Mouse (Mus musculus) forebrain, embryonic 14.5 days (tissue): ENCODE data around the gene Rassf3. TPM values are rescaled to one million over a fixed set of nuclear protein-coding genes. Genes with fewer than 3 reads are reported as not detected.

ENCODE experiments used
- ATAC-seq: fragments of 200-750 bp; cut with Nextera tagmentation; 2 replicates; pipeline ENCODE4 v1.8.0; 2017; ENCODE audit warnings: mild to moderate bottlenecking, moderate library complexity
- DNase-seq: peaks from one replicate; pipeline ENCODE4 v3.0.0-alpha.2; 2015; ENCODE audit warnings: low spot score
- H3K27ac ChIP-seq: fragments of 300-500 bp; sonication (generic); 2 replicates; pipeline ENCODE4 v1.5.1; 2014; ENCODE audit warnings: low read depth, mild to moderate bottlenecking, control low read depth, low read length, moderate library complexity
- H3K27me3 ChIP-seq: fragments of 300-500 bp; sonication (generic); replicated peaks from 2 replicates; pipeline ENCODE4 v1.6.1; 2014; ENCODE audit warnings: low read length, control low read depth, mixed read lengths; ENCODE audit not compliant: control insufficient read depth, insufficient read depth
- H3K36me3 ChIP-seq: fragments of 300-500 bp; sonication (generic); 2 replicates; pipeline ENCODE4 v1.6.1; 2014; ENCODE audit warnings: low read length, control low read depth; ENCODE audit not compliant: control insufficient read depth, insufficient read depth
- H3K4me1 ChIP-seq: fragments of 300-500 bp; sonication (generic); 2 replicates; pipeline ENCODE4 v1.6.1; 2014; ENCODE audit warnings: antibody characterized with exemption, low read length, control low read depth; ENCODE audit not compliant: control insufficient read depth, insufficient read depth
- H3K4me2 ChIP-seq: fragments of 300-500 bp; sonication (generic); 2 replicates; pipeline ENCODE4 v1.6.1; 2014; ENCODE audit warnings: mild to moderate bottlenecking, control low read depth, low read length
- H3K4me3 ChIP-seq: fragments of 300-500 bp; sonication (generic); 2 replicates; pipeline ENCODE4 v1.5.1; 2014; ENCODE audit warnings: low read depth, low read length, control low read depth
- H3K9ac ChIP-seq: fragments of 300-500 bp; sonication (generic); 2 replicates; pipeline ENCODE4 v1.6.1; 2014; ENCODE audit warnings: mild to moderate bottlenecking, low read length, control low read depth, moderate library complexity
- H3K9me3 ChIP-seq: fragments of 300-500 bp; sonication (generic); replicated peaks from 2 replicates; pipeline ENCODE4 v1.6.1; 2016; ENCODE audit warnings: low read length, control low read depth, mixed read lengths; ENCODE audit not compliant: control insufficient read depth
- WGBS: fragments of 180-500 bp; shearing (Covaris S2); extraction: QIAGEN DNeasy Blood & Tissue Kit; methylation state at CpG from one replicate; pipeline ENCODE4 v1.1.7; 2014; 5-methylcytosine and 5-hydroxymethylcytosine counted together
- polyA plus RNA-seq: library from polyadenylated mRNA; unstranded; fragments of >200 nt; fragmentation: Nextera tagmentation; extraction: Ambion mirVana; gene quantifications from 2 replicates; pipeline ENCODE4 v1.2.1, GENCODE M21; 2014

The Rassf3 gene
- polyA plus RNA-seq, 1 experiment from 2014 or later = 4.4 TPM

- H3K4me3 ChIP-seq = no peak overlapping the region
- DNase-seq (no peak), ATAC-seq (no peak)
- WGBS = 88% methylated on average over 20 of the region's 20 CpGs
- no peak overlapping the region for H3K9ac ChIP-seq
- H3K27me3 ChIP-seq = no peaks in the 10 kb centered on the region
- H3K4me2 ChIP-seq = no peak overlapping the region
- no peak overlapping the region for H3K27ac ChIP-seq
- H3K9me3 ChIP-seq = no peaks in the 10 kb centered on the region
- H3K4me1 ChIP-seq = no peaks in the 10 kb centered on the region
- H3K36me3 ChIP-seq = peaks cover 61% of the 10 kb centered on the region
These were observed 80.5 kb downstream of the Rassf3 start for GRCm38 (mm10) chr10:121395542-121396176.

DNA sequence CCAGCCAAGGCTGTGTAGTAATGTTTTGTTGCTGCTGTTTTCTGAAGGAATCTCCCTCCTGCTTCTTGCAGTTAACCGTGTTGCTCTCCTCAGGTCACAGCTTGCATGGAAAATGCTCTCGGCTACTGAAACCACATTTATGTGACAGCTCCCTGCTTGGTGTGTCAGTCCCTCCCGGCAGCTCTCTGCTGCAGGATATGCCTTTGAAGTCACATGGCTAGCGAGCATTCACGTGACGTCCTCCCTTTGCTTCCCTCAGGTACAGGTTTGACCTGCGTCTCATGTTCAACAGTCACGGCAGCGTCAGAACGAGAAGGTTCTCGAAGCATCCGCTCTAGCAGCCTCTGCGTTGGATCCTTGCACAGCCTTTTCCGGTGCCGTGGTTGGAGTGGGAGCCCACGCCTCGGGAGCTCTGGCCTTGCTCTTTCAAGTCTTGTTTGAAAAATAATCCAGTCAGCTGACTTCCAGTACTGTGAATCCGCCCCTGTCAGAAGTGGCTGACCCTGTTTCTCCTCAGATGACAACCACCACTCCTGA lies 81.3 kb downstream of the Rassf3 start:
- 91% methylated on average over 18 of the region's 18 CpGs for WGBS
- Histone ChIP-seq H3K27ac (no peak overlapping the region), H3K4me1 (no peaks in the 10 kb centered on the region), H3K9ac (no peak overlapping the region), H3K27me3 (no peaks in the 10 kb centered on the region), H3K4me3 (no peak overlapping the region), H3K4me2 (no peak overlapping the region), H3K36me3 (peaks cover 69% of the 10 kb centered on the region), H3K9me3 (no peaks in the 10 kb centered on the region)
- ATAC-seq (no peak), DNase-seq (no peak)

DNA sequence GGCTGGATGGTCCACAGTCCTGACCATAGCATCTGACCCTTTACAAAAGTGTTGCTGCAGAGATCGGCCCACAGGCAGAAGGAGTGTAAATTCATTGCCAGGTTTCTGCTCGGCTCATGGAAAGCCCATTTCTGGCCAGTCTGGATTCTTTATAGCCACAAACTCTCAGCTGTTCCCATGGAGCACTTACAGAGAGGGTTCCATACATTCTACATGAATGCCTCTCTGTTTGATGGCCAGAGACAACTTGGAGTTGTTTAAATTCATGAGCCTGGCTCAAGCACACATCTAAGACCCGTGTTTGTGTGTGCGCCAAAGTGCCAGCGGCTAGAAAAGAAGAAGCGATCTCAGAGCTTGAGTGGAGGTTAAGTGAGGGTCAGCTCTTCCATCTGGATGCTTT lies 81.9 kb downstream of the Rassf3 start:
- 81% methylated on average over 6 of the region's 6 CpGs for WGBS
- Histone ChIP-seq H3K27ac (no peak overlapping the region), H3K4me3 (no peak overlapping the region), H3K4me2 (no peak overlapping the region), H3K4me1 (no peaks in the 10 kb centered on the region), H3K27me3 (no peaks in the 10 kb centered on the region), H3K9ac (no peak overlapping the region), H3K36me3 (peaks cover 75% of the 10 kb centered on the region), H3K9me3 (no peaks in the 10 kb centered on the region)
- ATAC-seq (no peak), DNase-seq (no peak)

- no peak overlapping the region for H3K27ac ChIP-seq
- ATAC-seq (no peak), DNase-seq (no peak)
- no peak overlapping the region for H3K9ac ChIP-seq
- no peak overlapping the region for H3K4me2 ChIP-seq
- no peaks in the 10 kb centered on the region for H3K27me3 ChIP-seq
- H3K4me1 ChIP-seq = no peaks in the 10 kb centered on the region
- H3K9me3 ChIP-seq = no peaks in the 10 kb centered on the region
- peaks cover 94% of the 10 kb centered on the region for H3K36me3 ChIP-seq
- 95% methylated on average over 8 of the region's 8 CpGs for WGBS
- no peak overlapping the region for H3K4me3 ChIP-seq
These were observed 84.2 kb downstream of the Rassf3 start for GRCm38 (mm10) chr10:121391901-121392300.

- no peak for DNase-seq
- Histone ChIP-seq H3K9ac (no peak overlapping the region), H3K9me3 (no peaks in the 10 kb centered on the region), H3K4me3 (no peak overlapping the region), H3K27me3 (no peaks in the 10 kb centered on the region), H3K4me1 (no peaks in the 10 kb centered on the region), H3K36me3 (peaks cover 87% of the 10 kb centered on the region), H3K27ac (no peak overlapping the region), H3K4me2 (no peak overlapping the region)
- 80% methylated on average over 10 of the region's 10 CpGs for WGBS
- ATAC-seq = no peak
These were observed 85.5 kb downstream of the Rassf3 start for GRCm38 (mm10) chr10:121390602-121391001.

DNA sequence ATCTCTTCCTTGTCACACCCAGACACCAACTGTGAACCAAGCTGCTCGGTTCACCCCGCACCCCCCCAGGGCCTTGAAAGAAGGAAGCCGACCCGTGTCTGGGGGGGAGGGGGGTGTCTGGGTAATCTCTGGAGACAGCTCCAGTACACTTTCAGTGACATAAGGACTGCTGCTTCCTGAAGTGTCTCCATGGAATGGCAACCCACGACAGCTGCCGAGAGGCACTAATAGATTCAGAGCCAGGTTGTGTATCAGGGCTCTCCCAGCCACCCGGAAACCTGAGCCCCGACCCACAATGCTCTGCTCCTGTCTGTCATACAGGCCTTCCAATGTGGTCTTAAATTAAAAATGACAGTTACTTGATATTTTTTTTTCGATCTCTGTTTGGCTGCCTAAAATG lies 89.8 kb downstream of the Rassf3 start:
- peaks cover 84% of the 10 kb centered on the region for H3K36me3 ChIP-seq
- peak; percentile 69; the same call in 1 of the 2 replicates for ATAC-seq
- no peak overlapping the region for H3K9ac ChIP-seq
- no peaks in the 10 kb centered on the region for H3K4me1 ChIP-seq
- H3K9me3 ChIP-seq = no peaks in the 10 kb centered on the region
- H3K4me2 ChIP-seq = no peak overlapping the region
- H3K27ac ChIP-seq = 0 out of 2 replicates have a peak overlapping the region, but pooled peaks have one; percentile 21
- H3K4me3 ChIP-seq = no peak overlapping the region
- peak; percentile 30 for DNase-seq
- H3K27me3 ChIP-seq = no peaks in the 10 kb centered on the region
- WGBS = 78% methylated on average over 9 of the region's 9 CpGs

GRCm38 (mm10) chr10:121385695-121386094 lies 90.5 kb downstream of the Rassf3 start:
- 96% methylated on average over 6 of the region's 6 CpGs for WGBS
- DNase-seq (no peak), ATAC-seq (no peak)
- Histone ChIP-seq H3K27ac (no peak overlapping the region), H3K9ac (no peak overlapping the region), H3K9me3 (no peaks in the 10 kb centered on the region), H3K4me3 (no peak overlapping the region), H3K36me3 (peaks cover 84% of the 10 kb centered on the region), H3K27me3 (no peaks in the 10 kb centered on the region), H3K4me2 (no peak overlapping the region), H3K4me1 (no peaks in the 10 kb centered on the region)

DNA sequence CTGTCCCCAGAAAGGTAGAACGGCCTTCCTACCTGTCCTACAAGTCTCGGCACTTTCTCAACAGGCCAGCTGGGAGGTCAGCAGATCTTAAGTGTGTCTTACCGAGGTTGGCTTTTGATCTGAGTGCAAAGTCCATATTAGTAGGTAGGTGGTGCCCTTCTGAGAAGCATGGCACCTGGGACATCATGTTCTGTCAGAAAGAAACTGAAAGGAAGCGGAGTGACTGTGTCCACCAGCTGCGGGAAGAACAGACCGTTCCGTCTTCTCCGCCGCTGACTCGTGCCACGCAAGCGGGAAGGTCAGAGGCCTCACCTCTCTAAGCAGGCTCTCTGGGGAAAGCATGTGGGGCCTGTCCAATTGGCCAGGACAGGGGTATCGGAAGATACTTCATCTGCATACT lies 91.4 kb downstream of the Rassf3 start:
- Histone ChIP-seq H3K4me2 (no peak overlapping the region), H3K36me3 (peaks cover 82% of the 10 kb centered on the region), H3K27me3 (no peaks in the 10 kb centered on the region), H3K4me1 (no peaks in the 10 kb centered on the region), H3K9ac (no peak overlapping the region), H3K9me3 (no peaks in the 10 kb centered on the region), H3K4me3 (no peak overlapping the region), H3K27ac (no peak overlapping the region)
- ATAC-seq (no peak), DNase-seq (no peak)
- WGBS = 93% methylated on average over 13 of the region's 13 CpGs

DNA sequence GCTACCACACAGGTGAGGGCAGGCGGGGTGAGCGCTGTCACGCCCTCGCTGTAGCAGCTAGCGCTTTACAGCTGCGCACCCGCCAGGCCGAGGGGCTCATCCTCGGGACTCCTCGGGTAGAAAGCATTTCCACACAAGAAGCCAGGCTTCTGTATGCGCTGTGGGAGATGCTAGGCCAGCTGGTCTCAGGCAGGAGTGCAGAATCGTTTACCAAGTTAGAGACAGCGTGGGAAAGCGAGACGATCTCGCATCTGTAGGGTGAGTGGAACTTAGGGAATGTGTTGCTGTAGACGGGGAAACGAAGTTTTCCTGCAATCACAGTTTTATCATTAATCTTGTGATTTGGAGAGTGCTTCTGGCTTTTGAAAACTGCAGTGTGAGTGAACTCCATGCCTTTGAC lies 94.9 kb downstream of the Rassf3 start:
- Histone ChIP-seq H3K4me2 (no peak overlapping the region), H3K27ac (no peak overlapping the region), H3K9ac (no peak overlapping the region), H3K27me3 (no peaks in the 10 kb centered on the region), H3K4me1 (no peaks in the 10 kb centered on the region), H3K4me3 (no peak overlapping the region), H3K9me3 (no peaks in the 10 kb centered on the region), H3K36me3 (peaks cover 84% of the 10 kb centered on the region)
- DNase-seq (no peak), ATAC-seq (no peak)
- 93% methylated on average over 18 of the region's 18 CpGs for WGBS
